Mouse (Mus musculus) erythroid progenitor cell, adult 5-6 weeks (primary cell): ENCODE data around the gene Ehd2. TPM values are rescaled to one million over a fixed set of nuclear protein-coding genes. Genes with fewer than 3 reads are reported as not detected.
"Not testable (repeated sequence)": the region's sequence is repeated elsewhere in the genome, so short reads cannot be mapped to it uniquely, and the experiment has no call there.

Experiments
- ATAC-seq: replicated peaks from 2 replicates; pipeline ENCODE4 v1.8.0; 2016; ENCODE audit warnings: moderate number of reproducible peaks, mild to moderate bottlenecking, moderate TSS enrichment, inconsistent platforms; ENCODE audit not compliant: poor library complexity, low FRiP score, severe bottlenecking
- total RNA-seq, 2 experiments: library from RNA; stranded (forward) in 1 of 2; stranded (reverse) in 1 of 2; fragments of 150-400 nt in 1 of 2; fragments of 186-747, 209-891 nt in 1 of 2; gene quantifications; 2 replicates each; pipeline versions ENCODE4 v1.2.3 to v1.2.4; 2015 to 2017; ENCODE audit warnings: low replicate concordance in 2 of 2

The Ehd2 gene
- total RNA-seq, 2 experiments from 2014 or later: 0.76 to 5.4 TPM

DNA sequence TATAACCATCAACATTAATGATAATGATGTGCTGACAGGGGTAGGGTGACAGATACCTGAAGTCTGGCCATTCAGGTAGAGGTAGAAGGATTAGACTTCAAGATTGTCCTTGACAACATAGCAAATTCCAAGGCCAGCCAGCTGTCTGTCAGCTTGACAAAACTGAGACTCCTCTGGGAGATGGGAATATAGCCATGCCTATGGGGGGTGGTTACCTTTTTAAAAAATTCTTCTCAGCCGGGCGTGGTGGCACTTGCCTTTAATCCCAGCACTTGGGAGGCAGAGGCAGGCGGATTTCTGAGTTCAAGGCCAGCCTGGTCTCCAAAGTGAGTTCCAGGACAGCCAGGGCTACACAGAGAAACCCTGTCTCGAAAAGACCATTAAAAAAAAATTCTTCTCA lies 51.7 kb downstream of the Ehd2 start:
- ATAC-seq: not testable (repeated sequence)

DNA sequence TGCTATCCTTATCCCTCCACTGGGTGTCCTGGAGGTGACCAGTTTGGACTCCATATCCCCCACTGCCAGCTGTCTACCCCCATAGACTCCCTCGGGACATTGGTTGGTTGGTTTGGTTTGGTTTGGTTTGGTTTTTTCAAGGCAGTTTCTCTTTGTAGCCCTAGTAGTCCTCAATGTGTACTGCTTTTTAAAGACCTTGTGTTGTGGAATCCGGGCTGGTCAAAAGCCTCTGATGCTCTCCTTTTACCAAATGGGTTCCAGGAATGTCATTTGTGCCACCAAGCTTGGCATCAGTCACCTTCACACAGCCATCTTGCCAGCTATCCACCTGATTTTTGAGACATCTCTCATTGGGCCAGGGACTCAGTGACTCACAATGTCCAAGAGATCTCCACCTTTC lies 52.6 kb downstream of the Ehd2 start:
- ATAC-seq: no peak

DNA sequence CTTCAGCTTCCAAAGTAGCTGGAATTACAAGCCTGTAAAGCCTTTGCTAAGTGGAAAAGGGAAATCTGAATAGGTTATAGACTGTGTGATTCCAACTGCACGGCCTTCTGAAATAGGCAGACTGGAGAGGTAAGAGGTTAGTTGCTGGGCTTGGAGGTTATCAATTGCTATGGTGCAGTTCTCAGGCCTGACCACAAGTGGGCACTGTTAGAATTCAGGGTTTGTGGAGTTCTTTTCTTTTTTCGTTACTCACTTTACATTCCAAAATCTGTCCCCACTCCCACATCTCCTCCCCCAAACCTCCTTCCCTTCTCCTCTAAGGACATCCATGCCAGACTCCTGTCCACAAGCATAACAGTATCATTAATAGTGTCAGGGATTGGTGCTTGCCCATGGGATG lies 53.1 kb downstream of the Ehd2 start:
- ATAC-seq: peak; percentile 73

DNA sequence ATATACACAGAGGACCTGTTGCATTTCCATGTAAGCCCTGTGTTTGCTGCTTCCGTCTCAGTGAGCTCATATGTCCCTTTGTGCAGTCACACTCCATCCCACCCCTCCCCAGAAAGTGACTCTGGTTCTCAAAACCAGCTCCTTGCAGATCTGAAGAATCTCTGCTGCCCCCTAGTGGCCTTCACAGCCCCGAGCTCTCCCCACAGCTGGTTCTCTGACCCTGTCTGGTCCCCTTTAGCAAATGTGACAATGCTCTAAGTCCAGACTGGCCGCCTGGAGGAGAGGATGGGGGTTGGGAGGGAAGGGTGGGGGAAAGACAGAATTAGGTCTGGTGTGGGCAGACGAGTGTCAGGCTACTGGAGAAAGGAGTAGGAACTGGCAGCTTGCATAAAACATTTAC lies 55.2 kb downstream of the Ehd2 start:
- ATAC-seq: peak; percentile 68; the same call in 1 of the 2 replicates

DNA sequence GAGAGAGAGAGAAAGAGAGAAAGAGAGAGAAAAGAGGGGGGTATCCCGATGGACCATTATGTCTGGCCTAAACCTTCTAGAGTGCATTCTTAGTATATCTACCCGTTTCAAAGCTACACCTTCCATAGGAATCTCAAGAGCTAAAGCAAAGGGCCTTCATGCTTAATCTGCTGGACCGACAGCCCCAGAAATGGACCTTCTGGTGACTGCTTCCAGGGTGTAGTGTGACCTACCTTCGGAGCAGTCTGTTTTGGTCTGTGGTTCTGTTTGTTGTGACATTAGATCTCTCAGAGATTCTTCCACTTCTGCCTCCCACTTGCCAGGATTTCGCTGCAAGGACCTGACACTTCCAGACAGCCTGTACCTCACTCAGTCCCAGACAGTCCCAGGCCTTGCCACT lies 56.8 kb downstream of the Ehd2 start:
- ATAC-seq: no peak

DNA sequence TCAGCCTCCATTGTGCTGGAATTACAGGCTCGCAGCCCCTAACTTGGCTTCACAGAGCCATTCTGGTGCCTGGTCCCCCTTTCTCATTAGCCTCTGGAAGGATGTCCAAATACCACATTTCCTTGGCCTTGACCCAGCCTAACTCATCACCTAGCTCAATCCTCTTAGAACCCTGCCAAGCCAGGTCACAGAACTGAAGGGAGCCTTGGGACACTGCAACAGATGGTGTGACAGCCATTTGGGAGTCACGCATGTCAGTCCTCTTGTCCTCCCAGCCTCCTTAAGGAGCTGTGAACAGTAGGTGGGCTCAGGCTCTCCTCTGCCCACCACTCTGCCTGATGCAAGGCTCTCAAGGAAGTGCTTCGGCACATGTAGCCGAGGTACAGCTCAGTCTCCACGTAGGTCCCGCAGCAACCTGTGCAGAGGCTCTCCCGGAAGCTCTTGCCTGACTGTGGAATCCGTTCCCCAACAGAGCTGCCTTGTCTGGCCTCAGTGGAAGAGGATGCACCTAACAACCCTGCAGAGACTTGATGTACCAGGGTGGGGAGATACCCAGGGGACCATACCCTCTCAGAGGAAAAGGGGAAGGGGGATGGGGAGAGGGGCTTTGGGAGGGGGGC lies 59.3 kb downstream of the Ehd2 start:
- no peak for ATAC-seq

DNA sequence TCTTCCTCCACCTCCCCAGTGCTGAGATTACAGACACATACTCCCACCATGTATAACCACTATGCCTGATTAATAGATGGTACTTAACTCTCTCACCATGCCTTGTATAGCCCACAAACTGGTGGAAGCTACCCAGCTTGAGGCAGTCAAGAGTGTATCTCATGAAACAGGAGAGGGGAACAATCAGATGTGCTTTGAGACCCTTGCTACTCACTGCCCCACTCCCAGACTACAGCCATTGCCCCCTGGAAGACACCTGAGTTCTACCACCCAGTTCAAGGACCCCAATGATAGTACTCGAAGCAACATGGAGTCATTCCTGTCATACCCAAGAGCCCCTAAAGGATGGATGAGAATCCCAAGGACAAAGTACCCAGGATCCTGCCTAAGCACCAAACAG lies 60.8 kb downstream of the Ehd2 start:
- no peak for ATAC-seq

DNA sequence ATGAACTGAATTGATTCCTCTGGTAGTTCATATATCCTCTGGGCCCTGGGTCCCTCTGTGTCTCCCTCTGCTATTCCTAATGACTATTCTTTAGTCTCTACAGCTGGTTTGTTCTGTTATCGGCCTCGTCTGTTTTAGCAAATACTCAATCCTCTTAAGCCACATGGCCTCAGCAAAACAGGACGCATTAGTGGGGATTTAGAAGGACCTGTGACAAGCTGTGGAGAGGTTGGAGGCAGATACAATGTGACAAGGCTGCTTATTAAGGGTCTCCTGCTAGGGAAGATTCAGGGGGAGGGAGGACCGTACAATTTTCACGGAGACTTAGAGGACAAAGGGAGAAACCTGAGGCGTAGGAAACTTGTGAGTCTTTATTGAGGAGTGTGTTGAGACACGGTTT lies 61.5 kb downstream of the Ehd2 start:
- no peak for ATAC-seq

DNA sequence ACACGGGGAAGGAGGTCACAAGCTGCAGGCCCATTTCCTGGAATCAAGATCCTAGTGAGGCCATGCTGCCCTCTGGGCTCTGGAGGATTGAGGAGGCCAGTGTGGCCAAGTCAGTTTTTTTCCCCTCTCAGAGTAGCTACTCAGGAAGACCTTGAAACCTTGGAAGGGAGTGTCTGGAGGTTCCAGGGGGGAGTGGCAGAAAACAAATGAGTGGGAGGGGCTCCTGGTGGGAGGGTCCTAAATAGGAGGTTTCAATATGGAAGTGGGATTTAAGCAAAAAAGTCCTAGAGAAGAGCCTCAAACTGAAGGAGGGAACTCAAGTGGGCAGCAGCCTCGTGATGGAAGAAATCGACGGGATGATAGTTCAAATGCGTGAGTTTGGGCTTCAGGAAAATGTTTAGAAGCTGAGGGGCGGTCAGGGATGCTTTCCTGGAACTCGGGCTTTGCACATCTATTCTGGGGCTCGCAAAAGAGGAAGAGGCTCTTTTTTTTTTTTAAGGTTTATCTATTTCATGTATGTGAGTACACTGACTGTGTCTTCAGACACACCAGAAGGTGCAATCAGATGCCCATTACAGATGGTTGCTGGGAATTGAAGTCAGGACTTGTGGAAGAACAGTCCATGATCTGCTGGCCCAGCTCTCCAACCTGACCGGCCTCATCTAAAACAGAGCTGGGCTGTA lies 65.9 kb downstream of the Ehd2 start:
- ATAC-seq: no peak

Other genes with a start within 250 kb of the Ehd2 start
- gene Obox5, start 217.4 kb downstream of the Ehd2 start, total RNA-seq (2015; ENCODE audit: low replicate concordance): not detected in 2 replicates
- gene Obox5, start 217.4 kb downstream of the Ehd2 start, total RNA-seq (2017; ENCODE audit: low replicate concordance): not detected in 2 replicates
- gene Obox6, start 127.9 kb downstream of the Ehd2 start, total RNA-seq (2015; ENCODE audit: low replicate concordance): not detected in 2 replicates
- not detected in 2 replicates for gene Obox6, start 127.9 kb downstream of the Ehd2 start, total RNA-seq (2017; ENCODE audit: low replicate concordance)
- gene Crx, start 87.6 kb downstream of the Ehd2 start, total RNA-seq (2015; ENCODE audit: low replicate concordance): not detected in 2 replicates
- not detected in 2 replicates for gene Crx, start 87.6 kb downstream of the Ehd2 start, total RNA-seq (2017; ENCODE audit: low replicate concordance)
- gene Crxos, start 85.0 kb downstream of the Ehd2 start, total RNA-seq (2015; ENCODE audit: low replicate concordance): not detected in 2 replicates
- not detected in 2 replicates for gene Crxos, start 85.0 kb downstream of the Ehd2 start, total RNA-seq (2017; ENCODE audit: low replicate concordance)
- 52.4 and 65.6 TPM in 2 replicates for gene Selenow, start 45.2 kb downstream of the Ehd2 start, total RNA-seq (2015; ENCODE audit: low replicate concordance)
- gene Selenow, start 45.2 kb downstream of the Ehd2 start, total RNA-seq (2017; ENCODE audit: low replicate concordance): 19.6 and 25.3 TPM in 2 replicates
- 23.9 and 38.2 TPM in 2 replicates for gene Nop53, start 21.5 kb downstream of the Ehd2 start, total RNA-seq (2015; ENCODE audit: low replicate concordance)
- 66.1 and 114 TPM in 2 replicates for gene Nop53, start 21.5 kb downstream of the Ehd2 start, total RNA-seq (2017; ENCODE audit: low replicate concordance)
- 5.4 and 16.6 TPM in 2 replicates for gene Bicra, start 80.4 kb upstream of the Ehd2 start, total RNA-seq (2015; ENCODE audit: low replicate concordance)
- 1.9 and 2.0 TPM in 2 replicates for gene Bicra, start 80.4 kb upstream of the Ehd2 start, total RNA-seq (2017; ENCODE audit: low replicate concordance)
- not detected in 2 replicates for gene Zfp541, start 94.2 kb upstream of the Ehd2 start, total RNA-seq (2015; ENCODE audit: low replicate concordance)
- gene Zfp541, start 94.2 kb upstream of the Ehd2 start, total RNA-seq (2017; ENCODE audit: low replicate concordance): not detected in 2 replicates
- 282 and 315 TPM in 2 replicates for gene Napa, start 130.9 kb upstream of the Ehd2 start, total RNA-seq (2015; ENCODE audit: low replicate concordance)
- 141 and 162 TPM in 2 replicates for gene Napa, start 130.9 kb upstream of the Ehd2 start, total RNA-seq (2017; ENCODE audit: low replicate concordance)
- gene Kptn, start 152.3 kb upstream of the Ehd2 start, total RNA-seq (2015; ENCODE audit: low replicate concordance): 2.9 and 8.6 TPM in 2 replicates
- gene Kptn, start 152.3 kb upstream of the Ehd2 start, total RNA-seq (2017; ENCODE audit: low replicate concordance): 2.2 and 5.2 TPM in 2 replicates
- not detected in 2 replicates for gene Slc8a2, start 162.3 kb upstream of the Ehd2 start, total RNA-seq (2015; ENCODE audit: low replicate concordance)
- 0.26 TPM in 1 of 2 replicates, not detected in the other for gene Slc8a2, start 162.3 kb upstream of the Ehd2 start, total RNA-seq (2017; ENCODE audit: low replicate concordance)
- 1.3 TPM in 1 of 2 replicates, not detected in the other for gene Meis3, start 207.5 kb upstream of the Ehd2 start, total RNA-seq (2015; ENCODE audit: low replicate concordance)
- not detected in 2 replicates for gene Meis3, start 207.5 kb upstream of the Ehd2 start, total RNA-seq (2017; ENCODE audit: low replicate concordance)